Mouse (Mus musculus) heart, adult 2 months (tissue): ENCODE measurements around the gene Stard5.

Source experiments
- CTCF ChIP-seq: fragments of 200-600 bp; IDR thresholded peaks from 2 replicates; pipeline ENCODE4 v1.8.1; 2022; ENCODE audit warnings: antibody characterized with exemption, mild to moderate bottlenecking, moderate library complexity
- EP300 ChIP-seq: fragments of 200-500 bp; IDR thresholded peaks from 2 replicates; pipeline ENCODE4 v1.6.1; 2011; ENCODE audit warnings: low read depth, low read length, control low read depth; ENCODE audit not compliant: insufficient read depth
- POLR2A ChIP-seq: fragments of 200-500 bp; IDR thresholded peaks from 2 replicates; pipeline ENCODE4 v1.6.1; 2011; ENCODE audit warnings: mild to moderate bottlenecking, low read depth, low read length, control low read depth; ENCODE audit not compliant: insufficient read depth

DNA sequence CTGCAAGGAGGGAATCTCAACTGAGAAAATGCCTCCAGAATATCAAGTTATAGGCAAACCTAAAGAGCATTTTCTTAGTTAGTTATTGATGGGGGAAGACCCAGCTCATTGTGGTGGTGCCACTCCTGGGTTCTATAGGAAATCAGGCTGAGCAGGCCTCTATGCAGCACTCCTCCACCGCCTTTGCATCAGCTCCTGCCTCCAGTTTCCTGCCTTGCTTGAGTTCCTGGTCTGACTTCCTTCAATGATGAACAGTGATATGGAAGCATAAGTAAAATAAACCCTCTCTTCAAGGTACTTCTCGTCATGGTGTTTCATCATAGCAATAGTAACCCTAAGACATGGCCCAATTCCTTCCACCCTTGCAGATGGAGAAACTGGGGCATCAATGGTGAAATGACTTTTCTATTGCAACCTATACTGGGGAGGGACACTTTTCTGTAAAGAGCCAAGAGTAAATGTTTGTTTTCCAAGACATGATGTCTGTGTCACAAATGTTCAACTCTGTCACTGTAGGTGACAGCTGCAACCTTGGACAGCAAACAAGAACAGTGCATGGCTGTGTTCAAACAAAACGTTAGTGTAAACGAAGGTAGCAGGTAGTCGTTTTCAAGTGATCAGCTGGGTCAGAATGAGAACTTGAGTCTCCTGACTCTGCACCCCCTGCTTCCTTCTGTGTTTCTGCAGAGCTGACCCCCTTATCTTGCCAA lies 36.3 kb downstream of the Stard5 start:
- TF ChIP-seq EP300 (no peak), POLR2A (no peak), CTCF (no peak)
